Mouse (Mus musculus): ENCODE measurements around the gene Swsap1.

The Swsap1 gene

DNA sequence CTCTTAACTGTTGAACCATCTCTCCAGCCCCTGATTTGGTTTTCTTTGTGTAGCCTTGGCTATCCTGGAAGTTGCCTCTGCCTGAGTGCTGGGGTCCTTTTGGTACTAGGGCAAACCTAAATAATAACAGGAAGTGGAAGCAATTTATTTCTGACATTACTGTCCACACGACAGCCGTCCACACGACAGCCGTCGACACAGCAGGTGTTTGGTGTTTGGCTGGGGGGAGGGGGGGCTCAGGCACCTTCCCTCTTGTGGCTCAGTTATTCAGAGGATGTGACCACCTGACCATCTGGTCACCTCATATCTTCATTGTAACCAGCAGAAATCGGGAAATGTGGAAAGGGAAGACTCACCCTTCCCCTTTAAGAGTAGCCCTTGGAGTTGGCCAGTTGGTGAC, 13.3 kb downstream of the Swsap1 start:
- no peak for DNase-seq

DNA sequence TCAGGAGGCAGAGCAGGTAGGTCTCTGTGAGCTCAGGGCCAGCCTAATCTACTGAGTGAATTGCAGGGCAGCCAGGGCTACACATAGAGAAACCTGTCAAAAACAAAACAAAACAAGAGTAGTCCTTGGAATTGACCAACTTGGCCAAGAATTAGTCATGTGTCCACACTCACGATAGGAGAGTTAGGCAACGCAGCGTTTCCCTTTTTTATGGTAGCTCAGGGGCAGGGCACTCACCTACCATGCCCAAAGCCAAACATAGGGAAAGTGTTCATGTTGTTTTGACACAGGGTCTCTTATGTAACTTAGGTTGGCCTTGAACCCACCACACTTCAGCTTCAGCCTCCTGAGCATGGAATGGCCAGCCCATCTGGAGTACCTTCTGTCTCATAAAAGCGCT, 13.7 kb downstream of the Swsap1 start:
- DNase-seq, result no peak

DNA sequence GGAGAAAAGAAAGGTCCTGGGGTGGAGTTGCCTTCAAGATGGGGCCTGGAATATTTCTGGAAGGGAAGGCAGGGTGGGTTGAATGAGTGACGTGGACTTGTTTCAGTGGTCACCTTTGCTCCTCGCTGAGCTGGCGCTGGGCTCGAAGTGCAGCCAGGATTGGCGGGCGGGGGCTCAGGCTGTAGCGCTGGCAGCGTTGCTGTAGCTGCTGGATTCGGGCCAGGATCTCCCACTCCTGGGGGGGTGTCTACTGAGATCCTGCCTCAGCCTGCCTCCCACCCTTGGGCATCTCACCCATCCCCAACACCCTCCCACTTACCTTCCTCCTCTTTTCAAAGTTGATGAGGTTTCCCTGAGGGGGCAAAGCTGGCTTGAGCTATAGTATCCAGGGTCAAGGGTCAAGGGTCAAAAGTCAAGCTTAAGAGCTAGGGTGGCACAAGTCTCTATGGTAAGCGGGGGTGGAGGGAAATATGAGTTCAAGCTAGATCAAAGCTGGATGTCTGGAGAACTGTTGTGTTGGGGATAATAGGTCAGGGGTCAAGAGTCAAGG, 21.1 kb downstream of the Swsap1 start:
- DNase-seq, result peak in 1 of 2 experiments; percentile 45

DNA sequence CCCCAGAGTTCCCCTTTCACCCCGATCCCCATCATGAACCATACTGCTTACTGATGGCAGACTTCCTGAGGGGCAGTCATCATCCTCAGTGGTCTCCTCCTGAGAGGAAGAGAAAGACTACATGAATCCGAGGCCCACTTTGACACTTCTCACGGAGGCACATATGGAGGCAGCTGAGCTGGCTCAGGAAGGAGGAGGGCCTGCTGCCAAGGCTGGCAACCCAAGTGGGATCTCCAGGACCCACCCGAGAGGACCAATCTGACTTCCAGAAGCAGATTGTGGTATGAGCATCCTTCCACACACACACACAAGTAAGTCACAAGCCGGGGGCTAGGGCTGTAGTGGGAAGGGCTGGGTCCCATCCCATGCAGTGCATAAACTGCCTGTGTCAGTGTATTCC, 21.8 kb downstream of the Swsap1 start:
- no peak for DNase-seq

DNA sequence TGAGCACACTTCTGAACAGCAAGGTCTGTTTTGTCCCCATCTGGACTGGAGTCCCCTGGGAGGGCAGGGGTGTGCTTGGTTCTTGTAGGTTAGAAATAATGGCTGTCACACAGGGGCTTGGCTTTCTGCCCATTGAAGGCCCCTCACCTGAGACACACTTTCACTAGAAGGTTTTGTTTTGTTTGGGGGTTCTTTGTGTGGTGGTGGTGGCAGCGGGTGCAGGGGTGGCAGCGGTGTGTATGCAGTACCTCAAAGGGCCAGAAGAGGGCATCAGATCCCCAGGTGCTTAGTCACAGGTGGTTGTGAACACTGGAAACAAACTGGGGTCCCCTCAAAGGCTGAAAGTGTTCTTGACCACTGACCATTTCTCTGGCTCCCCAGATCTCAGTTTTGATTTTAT, 22.4 kb downstream of the Swsap1 start:
- peak; percentile 47 to 63 for DNase-seq

DNA sequence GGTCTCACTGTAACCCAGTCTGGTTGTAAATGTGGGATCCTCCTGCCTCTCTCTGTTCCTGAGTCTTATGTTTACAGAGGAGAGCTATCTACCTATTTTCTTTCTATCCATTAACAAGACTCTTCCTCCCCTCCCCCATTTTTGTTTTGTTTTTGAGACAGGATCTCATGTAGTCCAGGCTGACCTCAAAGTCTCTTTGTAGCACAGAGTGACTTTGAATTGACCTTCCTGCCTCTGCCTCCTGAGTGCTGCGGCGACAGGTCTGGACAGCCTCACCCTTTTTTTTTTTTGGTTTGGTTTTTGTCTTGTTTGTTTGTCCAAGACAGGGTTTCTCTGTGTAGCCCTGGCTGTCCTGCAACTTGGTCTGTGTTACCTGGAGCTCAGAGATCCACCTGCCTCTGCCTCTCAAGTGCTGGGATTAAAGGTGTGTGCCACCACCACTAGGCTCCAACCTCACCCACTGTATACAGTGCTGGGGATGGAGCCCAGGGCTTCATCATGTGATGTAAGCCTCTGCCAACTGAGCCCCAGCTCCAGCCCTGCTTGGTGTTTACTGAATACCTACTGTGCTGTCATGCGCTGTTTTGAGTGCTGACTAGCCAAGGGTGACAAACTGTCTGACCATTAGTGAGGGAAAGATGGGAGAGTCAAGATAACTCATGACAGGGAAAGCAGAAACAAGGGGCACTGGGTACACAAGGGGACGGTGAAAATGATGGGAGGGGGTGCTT, 23.0 kb downstream of the Swsap1 start:
- DNase-seq, result peak; percentile 45 to 70

DNA sequence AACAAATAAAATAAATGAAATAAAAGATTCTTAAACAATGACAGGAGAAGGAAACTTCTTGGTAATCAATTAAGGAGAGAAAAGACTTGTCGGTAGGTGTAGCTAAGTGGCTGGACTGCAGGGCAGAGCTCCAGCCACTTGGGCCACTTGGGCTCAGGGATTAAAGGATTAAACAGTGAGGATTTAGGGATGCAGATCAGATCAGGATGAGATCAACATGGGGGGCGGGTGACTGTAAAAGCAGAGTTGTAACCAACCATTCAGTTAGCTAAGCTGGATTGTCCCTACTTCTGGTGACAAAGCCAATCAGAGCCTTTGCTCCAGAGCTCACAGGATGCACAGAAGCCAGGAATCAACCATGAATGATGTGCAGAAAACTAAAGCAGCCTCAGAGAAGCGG, 28.4 kb downstream of the Swsap1 start:
- DNase-seq, result no peak

DNA sequence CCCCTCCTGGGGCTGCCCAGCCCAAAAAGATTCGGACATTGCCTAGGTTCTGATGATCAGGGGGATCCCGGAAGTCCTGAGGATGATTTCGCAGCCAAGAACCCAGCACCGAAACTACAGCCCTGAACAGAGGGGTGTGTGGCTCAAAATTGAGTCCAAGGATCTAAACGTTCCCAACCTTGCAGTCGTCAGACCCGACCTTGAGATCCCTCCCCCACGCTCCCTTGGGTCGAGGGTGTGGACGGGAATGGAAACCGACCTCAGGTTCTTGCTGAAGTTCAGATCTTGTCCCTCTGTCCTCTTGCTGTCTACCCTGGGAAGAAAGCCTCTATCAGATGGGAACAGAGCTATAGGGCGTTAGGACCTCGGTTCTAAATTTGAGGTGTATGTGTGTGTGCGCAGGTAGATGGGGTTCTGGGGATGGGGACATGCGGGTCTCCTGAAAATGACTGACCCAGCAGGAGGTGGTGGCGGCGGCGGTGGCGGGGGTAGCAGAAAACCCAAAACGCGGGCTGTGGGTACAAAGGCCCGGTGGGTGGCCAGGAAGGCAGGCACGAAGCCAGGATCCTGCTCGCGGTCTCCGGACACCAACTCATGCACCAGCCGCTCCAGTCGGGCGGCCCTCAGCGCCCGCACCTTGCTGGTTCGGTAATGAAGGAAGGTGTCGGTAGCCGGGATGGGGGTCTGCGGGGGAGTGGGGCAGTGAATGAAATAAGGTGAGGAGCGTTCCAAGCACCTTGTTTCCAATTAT, 32.2 kb downstream of the Swsap1 start:
- peak; percentile 28 to 52 for DNase-seq

DNA sequence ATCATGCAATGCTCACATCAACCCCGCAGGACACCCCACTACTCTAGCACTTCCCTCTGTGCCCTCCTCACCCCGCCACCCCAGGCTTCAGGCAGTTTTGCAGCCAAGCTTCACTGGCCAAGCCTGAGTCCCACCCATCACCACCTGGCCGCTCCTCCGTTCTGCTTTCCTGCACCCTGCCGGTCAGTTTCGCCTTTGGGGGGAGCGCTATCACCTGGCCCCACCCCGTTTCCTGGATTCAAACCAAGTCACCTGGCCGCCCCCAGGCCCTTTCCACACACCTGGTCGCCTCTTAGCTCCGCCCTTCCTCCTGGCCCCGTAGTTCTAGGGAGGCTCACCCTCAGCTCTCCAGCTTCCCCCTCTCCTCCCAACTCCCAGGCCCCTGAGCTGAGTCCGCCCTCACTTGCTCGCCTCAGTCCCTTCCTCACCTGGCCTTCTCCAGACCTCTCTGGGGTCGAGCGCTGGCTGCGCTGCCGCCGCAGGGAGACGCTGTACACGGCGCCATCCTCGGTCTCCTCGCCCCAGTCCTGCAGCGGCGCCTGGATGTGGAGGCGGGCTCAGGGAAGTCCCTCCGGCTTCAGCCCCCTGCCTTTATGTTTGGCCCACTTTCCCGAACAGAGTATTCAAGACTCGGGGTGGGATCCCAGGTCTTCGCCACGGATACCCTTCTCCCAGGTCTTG, 33.0 kb downstream of the Swsap1 start:
- DNase-seq, result peak; percentile 78 to 90

DNA sequence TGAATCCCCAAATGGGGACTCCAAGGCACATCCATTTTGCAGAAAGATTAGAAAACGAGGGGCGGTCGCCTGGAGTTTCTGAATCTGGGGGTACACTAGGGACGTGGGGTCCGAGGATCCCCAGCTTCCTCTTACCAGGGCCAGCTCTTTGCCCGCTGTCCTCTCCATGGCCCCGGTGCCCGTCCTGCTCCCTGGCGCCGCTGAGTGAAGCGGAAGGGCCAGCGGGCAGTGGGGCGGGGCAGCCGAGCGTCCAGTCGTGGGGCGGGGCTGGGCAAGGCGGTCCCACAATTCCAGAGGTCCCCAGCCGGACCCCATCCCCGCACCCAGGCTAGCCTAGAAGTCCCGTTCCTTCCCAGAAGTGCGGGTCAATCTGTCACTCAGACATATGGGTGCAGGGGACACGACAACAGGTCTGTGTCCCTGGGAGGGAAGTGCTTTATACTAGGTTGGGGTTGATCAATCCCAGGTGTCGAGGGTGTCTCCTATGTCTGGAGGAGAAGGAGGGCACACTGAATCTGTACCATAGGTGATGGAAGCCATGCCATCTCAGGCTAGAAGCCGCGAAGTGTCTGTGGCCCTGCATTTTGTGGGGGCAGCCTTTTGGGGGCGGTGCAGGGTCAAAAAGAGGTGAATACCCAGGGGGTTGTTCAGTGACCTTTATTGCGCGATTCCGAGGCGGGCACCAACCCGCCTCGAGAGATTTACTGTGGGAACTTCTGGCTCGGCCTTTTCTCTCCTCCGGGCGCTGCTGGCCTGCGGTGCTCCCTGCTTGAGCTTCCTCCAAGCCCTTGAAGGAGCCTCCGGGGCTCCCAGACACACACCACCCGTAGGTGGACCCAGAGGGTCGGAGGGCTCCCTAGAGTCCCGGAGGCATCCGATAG, 33.9 kb downstream of the Swsap1 start, which contains the start of gene Rgl3:
Gene Rgl3, minus strand, starts transcription at position 217 of the 881 bp plus-strand sequence.
- DNase-seq, result peak; percentile 87 to 93

DNA sequence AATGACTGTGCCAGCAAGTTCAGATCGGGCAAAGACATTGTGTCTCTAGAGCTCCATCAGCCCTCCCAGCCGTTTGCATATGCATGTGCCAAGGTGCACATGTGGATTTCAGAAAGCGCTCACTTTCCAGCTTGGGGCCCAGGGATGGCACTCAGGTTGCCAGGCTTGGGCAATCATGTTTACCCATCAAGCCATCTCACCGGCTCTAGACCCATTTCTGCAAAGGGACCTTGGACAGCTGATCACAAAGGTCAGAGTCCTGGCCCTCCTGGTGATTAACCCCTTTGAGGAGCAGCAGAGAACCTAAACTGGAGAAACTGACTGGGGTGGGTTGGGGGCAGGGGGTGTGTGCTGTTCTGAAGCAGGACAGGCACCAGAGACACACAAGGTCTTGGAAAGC, 36.7 kb downstream of the Swsap1 start:
- no peak for DNase-seq

DNA sequence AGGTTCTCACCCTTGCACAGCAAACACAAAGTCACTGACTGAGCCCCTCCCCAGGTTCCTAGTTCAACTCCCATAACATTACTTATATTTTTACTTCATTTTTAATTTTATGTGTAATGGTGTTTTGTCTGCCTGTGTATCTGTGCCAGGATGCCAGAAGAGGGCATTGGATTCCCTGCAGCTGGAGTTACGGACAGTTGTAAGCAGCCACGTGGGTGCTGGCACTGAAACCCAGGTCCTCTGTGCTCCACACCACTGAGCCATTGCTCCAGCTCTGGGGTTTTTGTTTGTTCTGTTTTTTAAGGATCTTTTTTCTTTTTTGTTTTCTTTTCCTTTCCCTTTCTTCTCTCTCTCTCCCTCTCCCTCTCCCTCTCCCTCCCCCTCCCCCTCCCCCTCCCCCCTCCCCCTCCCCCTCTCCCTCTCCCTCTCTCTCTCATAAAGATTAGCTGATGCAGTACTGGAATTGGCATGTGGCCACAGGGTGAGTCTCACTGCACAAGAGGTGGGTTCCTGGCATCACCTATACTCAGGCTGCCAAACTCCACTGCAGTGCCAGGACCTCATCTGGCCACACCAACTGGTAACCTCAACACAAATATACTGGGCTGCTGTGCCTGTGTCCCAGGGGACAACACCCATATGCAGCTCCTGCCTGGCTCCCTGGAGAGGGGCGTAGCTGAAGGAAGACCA, 40.8 kb downstream of the Swsap1 start:
- no peak for DNase-seq

DNA sequence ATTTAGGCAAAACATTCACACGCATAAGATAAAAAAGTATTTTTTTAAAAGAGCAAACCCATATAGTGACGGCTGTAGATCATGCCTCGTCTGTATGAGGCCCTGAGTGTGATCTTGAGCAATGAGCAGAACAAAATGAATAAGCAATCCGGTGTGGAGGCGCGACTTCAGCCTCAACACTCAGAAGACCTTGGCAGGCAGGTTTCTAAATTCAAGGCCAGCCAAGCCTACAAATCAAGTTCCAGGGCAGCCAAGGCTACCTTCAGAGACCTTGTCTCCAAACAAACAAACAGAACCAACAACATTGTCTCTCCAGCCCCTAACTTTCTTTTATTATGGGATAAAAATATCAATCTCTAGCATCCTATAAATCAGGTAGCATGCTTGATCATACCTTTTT, 44.7 kb downstream of the Swsap1 start:
- no peak for DNase-seq

DNA sequence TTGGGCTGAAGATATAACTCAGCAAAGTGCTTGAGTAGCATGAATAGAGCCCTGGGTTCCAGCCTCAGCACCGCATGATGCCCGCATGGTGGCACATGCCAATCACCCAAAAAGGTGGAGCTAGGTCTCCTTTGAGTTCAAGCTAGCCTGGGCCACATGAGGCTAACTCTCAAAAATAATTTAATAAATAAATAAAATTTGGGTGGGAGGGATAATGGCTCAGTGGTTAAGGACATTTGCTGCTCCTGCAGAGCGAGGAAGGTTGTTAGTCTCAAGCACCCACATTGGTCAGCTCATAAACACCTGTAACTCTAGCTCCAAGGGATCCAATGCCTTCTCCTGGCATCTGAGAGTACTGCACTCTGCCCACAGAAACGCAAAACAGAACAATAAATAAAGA, 46.1 kb downstream of the Swsap1 start:
- DNase-seq, result no peak

DNA sequence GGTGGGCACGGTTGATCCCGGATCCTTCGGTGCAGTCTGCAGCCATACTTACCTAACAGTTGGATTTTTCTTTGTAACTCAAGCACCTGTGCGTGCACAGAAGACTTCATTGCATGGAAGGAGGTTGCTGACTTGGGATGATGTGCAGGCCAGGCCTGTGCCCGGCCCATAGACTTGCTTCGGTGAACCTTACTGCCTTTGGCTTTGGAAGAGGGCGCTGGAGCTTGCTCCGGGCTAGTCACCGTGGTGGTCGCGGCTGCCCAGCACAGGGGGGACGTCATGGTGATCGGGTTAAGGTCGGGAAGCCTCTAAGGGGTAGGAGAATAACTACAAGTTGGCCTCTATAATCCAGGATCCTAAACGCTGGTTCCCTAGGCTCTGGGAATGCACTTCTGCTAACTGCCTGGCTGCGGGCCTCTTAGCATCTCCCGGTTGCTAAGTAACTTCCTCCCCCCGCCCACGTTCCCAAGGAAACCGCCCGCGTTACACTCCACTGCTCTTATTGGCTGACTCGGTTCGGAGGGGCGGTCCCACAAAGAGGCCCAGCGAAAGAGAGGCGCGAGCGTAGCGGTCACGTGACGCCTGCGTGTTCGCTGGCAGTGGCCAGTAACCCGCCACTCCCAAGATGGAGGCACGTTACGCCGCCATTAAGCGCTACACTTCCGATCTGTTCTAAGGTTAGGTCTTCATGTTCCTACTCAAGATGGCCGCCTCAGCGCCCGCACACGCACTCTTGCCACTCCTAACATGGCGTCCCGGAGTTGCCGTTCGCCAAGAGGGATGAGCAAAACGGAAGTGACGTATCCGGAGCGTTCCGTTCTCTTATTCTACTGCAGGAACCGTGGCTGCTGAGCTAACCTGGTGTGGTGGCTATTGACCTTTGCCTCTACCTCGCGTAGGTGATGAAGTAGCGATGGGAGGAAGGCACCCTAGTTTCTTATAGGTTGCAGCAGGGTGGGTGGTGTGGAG, 46.9 kb downstream of the Swsap1 start, which contains the start of the genes Ccdc151 and Prkcsh:
Gene Ccdc151, minus strand, starts transcription at position 441 of the 969 bp plus-strand sequence.
Gene Prkcsh, plus strand, starts transcription at position 613 of the 969 bp plus-strand sequence.
- peak; percentile 100 for DNase-seq

DNA sequence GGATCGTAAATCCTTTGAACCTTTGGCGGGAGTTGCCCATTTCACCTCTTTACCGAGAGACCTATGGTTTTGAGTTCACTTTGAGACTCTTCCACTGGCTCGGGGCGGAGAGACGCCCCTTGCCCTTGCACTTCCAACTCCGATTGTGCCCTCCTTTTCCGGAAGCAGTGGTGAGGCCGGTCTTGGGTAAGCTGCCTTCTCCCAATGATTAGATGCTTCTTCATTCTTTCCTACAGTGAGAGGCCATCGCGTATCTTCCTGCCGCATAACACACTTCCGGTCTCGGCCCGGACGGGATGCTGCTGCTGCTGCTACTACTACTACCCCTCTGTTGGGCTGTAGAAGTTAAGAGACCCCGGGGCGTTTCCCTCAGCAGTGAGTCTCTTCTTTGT, 47.6 kb downstream of the Swsap1 start:
- peak; percentile 31 to 55 for DNase-seq

DNA sequence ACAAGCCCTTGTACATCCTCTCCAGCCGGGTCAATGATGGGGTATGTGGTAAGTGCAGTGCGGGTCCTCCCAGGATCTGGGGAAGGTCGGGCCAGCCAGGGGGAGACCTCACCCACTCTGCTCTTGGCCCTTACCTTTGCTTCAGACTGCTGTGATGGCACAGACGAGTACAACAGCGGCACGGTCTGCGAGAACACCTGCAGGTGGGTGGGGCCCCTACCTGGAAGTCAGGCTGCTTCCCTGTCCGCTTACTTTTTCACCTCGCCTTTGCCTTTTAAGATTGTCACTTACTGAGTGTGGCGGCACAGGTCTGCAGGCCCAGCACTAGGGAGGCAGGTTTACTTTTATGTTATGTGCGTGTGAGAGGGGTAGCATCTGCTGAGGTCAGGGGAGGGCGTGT, 49.0 kb downstream of the Swsap1 start:
- DNase-seq, result no peak

Data from kidney, postnatal 25 days (tissue).